Mouse (Mus musculus): Measurements from ENCODE around the gene Eml3. TPM values are rescaled to one million over a fixed set of nuclear protein-coding genes. Genes with fewer than 3 reads are reported as not detected.

Eml3 gene
- polyA plus RNA-seq (2015; fragmentation: Nextera tagmentation; extraction: Ambion mirVana) = 16.0 and 17.2 TPM in 2 replicates

- peak within 1 kb of the TSS; percentile 84 for H3K27ac ChIP-seq (ENCODE audit: low read length)
- peak within 1 kb of the TSS; percentile 87 for H3K4me3 ChIP-seq (ENCODE audit: low read length)
- WGBS = 0% methylated on average over 70 of the region's 74 CpGs
- peak within 1 kb of the TSS; percentile 86 for H3K4me2 ChIP-seq (ENCODE audit: low read depth, low read length)
- peaks cover 16% of the 10 kb centered on the region for H3K4me1 ChIP-seq (ENCODE audit: control insufficient read depth, insufficient read depth, low read length)
- peak within 1 kb of the TSS; percentile 92 for H3K9ac ChIP-seq (ENCODE audit: low read length)
- H3K36me3 ChIP-seq (ENCODE audit: control insufficient read depth, insufficient read depth) = peaks cover 21% of the 10 kb centered on the region
- ATAC-seq (replicated peaks; ENCODE audit: extremely low read depth, insufficient read depth, low FRiP score) = peak; percentile 80
- H3K27me3 ChIP-seq (ENCODE audit: control insufficient read depth, insufficient read depth, low read length) = no peaks in the 10 kb centered on the region
- no peaks in the 10 kb centered on the region for H3K9me3 ChIP-seq (replicated peaks; ENCODE audit: control insufficient read depth, low read length)
Measured at GRCm38 (mm10) chr19:8929224-8930088, at the start of gene Eml3, which contains the start of gene Rom1. TSS of gene Eml3 (plus strand) at chr19:8929552. TSS of gene Rom1 (minus strand) at chr19:8929356.

DNA sequence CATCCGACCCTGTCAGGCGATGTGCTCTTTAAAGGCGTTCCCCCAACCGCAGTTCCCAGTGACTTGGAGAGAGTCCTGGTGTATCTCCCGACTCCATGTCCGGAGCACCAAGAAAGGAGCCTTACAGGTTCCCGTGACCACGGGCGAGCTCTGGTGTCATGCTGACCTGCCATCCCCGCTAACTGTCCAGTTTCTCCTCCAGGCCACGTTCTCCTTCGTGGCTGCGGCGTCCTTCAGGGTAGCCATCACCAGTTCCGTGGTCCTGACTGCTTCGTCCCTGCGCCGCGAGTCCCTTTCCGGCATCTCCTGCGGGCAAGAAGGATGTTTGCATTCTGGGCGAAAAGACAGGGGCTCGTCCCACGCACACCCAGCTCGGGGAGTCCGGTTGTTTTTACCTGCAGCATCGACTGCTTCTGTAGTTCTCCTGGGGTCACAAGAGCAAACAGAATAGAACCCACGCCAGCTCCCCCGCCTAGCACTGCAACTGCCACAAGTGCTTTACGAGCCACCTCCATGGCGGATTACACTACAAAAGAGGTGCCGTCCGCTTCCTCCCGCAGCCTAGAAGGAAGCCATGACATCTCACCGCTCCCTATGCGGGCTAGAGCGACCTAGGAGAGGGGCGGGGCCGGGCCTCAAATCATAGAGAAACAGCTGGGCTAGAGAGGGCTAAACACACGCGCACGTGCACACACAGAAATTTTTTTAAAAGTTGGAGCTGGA lies 48.9 kb upstream of the Eml3 start, which contains the start of gene Uqcc3:
TSS of gene Uqcc3 (minus strand) at position 613 of the 723 bp plus-strand sequence.
- Histone ChIP-seq H3K27me3 (ENCODE audit: control insufficient read depth, insufficient read depth, low read length) (no peaks in the 10 kb centered on the region), H3K4me1 (ENCODE audit: control insufficient read depth, insufficient read depth, low read length) (peaks cover 8% of the 10 kb centered on the region), H3K4me3 (ENCODE audit: low read length) (peak within 1 kb of the TSS; percentile 95), H3K9ac (ENCODE audit: low read length) (peak within 1 kb of the TSS; percentile 93), H3K9me3 (replicated peaks; ENCODE audit: control insufficient read depth, low read length) (no peaks in the 10 kb centered on the region), H3K4me2 (ENCODE audit: low read depth, low read length) (peak within 1 kb of the TSS; percentile 85), H3K36me3 (ENCODE audit: control insufficient read depth, insufficient read depth) (peaks cover 17% of the 10 kb centered on the region), H3K27ac (ENCODE audit: low read length) (peak within 1 kb of the TSS; percentile 92)
- peak; percentile 92 for ATAC-seq (replicated peaks; ENCODE audit: extremely low read depth, insufficient read depth, low FRiP score)
- under 1% methylated on average over 42 of the region's 42 CpGs for WGBS

- Histone ChIP-seq H3K9me3 (replicated peaks; ENCODE audit: control insufficient read depth, low read length) (no peaks in the 10 kb centered on the region), H3K4me3 (ENCODE audit: low read length) (peak overlapping the region; percentile 95), H3K27ac (ENCODE audit: low read length) (peak overlapping the region; percentile 32; the same call in 1 of the 2 replicates), H3K36me3 (ENCODE audit: control insufficient read depth, insufficient read depth) (peaks cover 12% of the 10 kb centered on the region), H3K9ac (ENCODE audit: low read length) (peak overlapping the region; percentile 93), H3K27me3 (ENCODE audit: control insufficient read depth, insufficient read depth, low read length) (no peaks in the 10 kb centered on the region), H3K4me1 (ENCODE audit: control insufficient read depth, insufficient read depth, low read length) (peaks cover 8% of the 10 kb centered on the region), H3K4me2 (ENCODE audit: low read depth, low read length) (peak overlapping the region; percentile 85)
- 14% methylated on average over 3 of the region's 3 CpGs for WGBS
- ATAC-seq (replicated peaks; ENCODE audit: extremely low read depth, insufficient read depth, low FRiP score) = no peak
Measured at GRCm38 (mm10) chr19:8881034-8881392, 48.3 kb upstream of the Eml3 start.

DNA sequence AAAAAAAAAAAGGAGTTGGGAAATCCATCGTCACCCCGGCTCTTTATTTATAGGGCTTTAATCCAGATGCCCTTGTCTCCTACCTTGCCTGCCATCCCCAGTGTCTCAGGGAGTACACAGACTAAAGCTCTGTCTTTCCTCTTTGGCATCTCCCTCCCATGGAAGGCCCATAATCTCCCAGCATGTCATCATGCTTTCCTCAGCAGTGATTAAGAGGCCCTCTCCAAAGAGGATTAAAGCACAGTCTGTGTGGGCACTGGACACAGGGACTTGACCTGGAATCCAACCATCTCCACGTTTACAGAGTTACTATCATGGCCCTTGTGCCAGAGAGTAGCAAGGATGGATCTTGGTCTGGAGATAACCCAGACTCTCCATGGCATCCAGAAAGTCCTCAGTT lies 45.7 kb upstream of the Eml3 start, which contains the start of the genes Lbhd1 and Gm49403:
TSS of gene Lbhd1 (plus strand) at position 117 of the 400 bp plus-strand sequence.
TSS of gene Gm49403 (plus strand) at position 315 of the 400 bp plus-strand sequence.
- no peaks in the 10 kb centered on the region for H3K9me3 ChIP-seq (replicated peaks; ENCODE audit: control insufficient read depth, low read length)
- H3K4me1 ChIP-seq (ENCODE audit: control insufficient read depth, insufficient read depth, low read length) = peaks cover 16% of the 10 kb centered on the region
- H3K36me3 ChIP-seq (ENCODE audit: control insufficient read depth, insufficient read depth) = no peaks in the 10 kb centered on the region
- H3K9ac ChIP-seq (ENCODE audit: low read length) = no peak within 1 kb of the TSS
- H3K27ac ChIP-seq (ENCODE audit: low read length) = no peak within 1 kb of the TSS
- H3K4me2 ChIP-seq (ENCODE audit: low read depth, low read length) = no peak within 1 kb of the TSS
- WGBS = 67% methylated on average over 3 of the region's 3 CpGs
- no peak for ATAC-seq (replicated peaks; ENCODE audit: extremely low read depth, insufficient read depth, low FRiP score)
- no peak within 1 kb of the TSS for H3K4me3 ChIP-seq (ENCODE audit: low read length)
- H3K27me3 ChIP-seq (ENCODE audit: control insufficient read depth, insufficient read depth, low read length) = no peaks in the 10 kb centered on the region

- peaks cover 12% of the 10 kb centered on the region for H3K4me1 ChIP-seq (ENCODE audit: control insufficient read depth, insufficient read depth, low read length)
- H3K36me3 ChIP-seq (ENCODE audit: control insufficient read depth, insufficient read depth) = peaks cover 5% of the 10 kb centered on the region; the same call in 1 of the 2 replicates
- H3K4me3 ChIP-seq (ENCODE audit: low read length) = no peak overlapping the region
- H3K9me3 ChIP-seq (replicated peaks; ENCODE audit: control insufficient read depth, low read length) = no peaks in the 10 kb centered on the region
- H3K4me2 ChIP-seq (ENCODE audit: low read depth, low read length) = peak overlapping the region; percentile 82; the same call in 1 of the 2 replicates
- ATAC-seq (replicated peaks; ENCODE audit: extremely low read depth, insufficient read depth, low FRiP score) = no peak
- no peak overlapping the region for H3K9ac ChIP-seq (ENCODE audit: low read length)
- no peak overlapping the region for H3K27ac ChIP-seq (ENCODE audit: low read length)
- WGBS = 38% methylated on average over 1 of the region's 1 CpGs
- H3K27me3 ChIP-seq (ENCODE audit: control insufficient read depth, insufficient read depth, low read length) = no peaks in the 10 kb centered on the region
Measured at GRCm38 (mm10) chr19:8886916-8887584, 42.3 kb upstream of the Eml3 start.

DNA sequence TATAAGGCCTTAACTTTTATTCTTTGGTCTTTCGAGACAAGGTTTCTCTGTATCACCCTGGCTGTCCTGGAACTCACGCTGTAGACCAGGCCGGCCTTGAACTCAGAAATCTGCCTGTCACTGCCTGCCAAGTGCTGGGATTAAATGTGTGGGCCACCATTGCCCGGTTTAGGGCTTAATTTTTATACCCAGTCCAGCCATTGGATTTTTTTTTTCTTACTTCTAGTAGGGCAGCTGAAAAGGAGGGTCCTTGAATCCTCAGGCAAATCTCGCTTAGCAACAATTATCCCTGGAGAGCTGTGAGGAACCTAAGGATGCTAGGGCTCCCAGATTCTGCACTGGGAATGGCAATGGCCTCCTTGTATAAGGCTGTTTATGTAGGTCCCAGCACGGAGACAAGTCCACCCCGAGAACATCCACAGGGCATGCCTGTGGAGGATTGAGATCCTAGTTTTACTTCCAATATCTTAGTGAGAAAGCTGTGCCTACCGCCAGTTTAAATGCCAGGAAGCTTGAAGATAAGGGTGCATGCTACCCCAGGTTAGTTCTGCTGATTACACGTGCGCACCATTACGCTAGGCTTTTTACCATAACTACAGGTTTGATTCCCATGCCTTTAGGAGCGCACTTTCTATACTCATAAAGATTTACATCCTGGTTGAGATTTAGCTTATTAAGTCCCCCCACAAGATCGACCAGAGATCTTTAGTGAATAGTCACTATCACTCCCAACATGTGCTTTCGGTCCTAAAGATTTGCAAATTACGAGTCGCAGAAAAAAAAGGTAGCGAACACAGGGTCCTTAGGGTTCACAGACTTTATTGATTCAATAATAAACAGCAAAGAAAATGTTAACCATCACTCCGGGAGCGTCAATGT lies 41.5 kb upstream of the Eml3 start:
- peaks cover 15% of the 10 kb centered on the region for H3K4me1 ChIP-seq (ENCODE audit: control insufficient read depth, insufficient read depth, low read length)
- H3K36me3 ChIP-seq (ENCODE audit: control insufficient read depth, insufficient read depth) = peaks cover 5% of the 10 kb centered on the region; the same call in 1 of the 2 replicates
- peak overlapping the region; percentile 86 for H3K9ac ChIP-seq (ENCODE audit: low read length)
- peak overlapping the region; percentile 77 for H3K4me3 ChIP-seq (ENCODE audit: low read length)
- no peak for ATAC-seq (replicated peaks; ENCODE audit: extremely low read depth, insufficient read depth, low FRiP score)
- no peaks in the 10 kb centered on the region for H3K9me3 ChIP-seq (replicated peaks; ENCODE audit: control insufficient read depth, low read length)
- peak overlapping the region; percentile 82 for H3K4me2 ChIP-seq (ENCODE audit: low read depth, low read length)
- H3K27me3 ChIP-seq (ENCODE audit: control insufficient read depth, insufficient read depth, low read length) = no peaks in the 10 kb centered on the region
- 20% methylated on average over 19 of the region's 19 CpGs for WGBS
- H3K27ac ChIP-seq (ENCODE audit: low read length) = peak overlapping the region; percentile 85

- Histone ChIP-seq H3K9ac (ENCODE audit: low read length) (peak within 1 kb of the TSS; percentile 86), H3K4me1 (ENCODE audit: control insufficient read depth, insufficient read depth, low read length) (peaks cover 19% of the 10 kb centered on the region), H3K27ac (ENCODE audit: low read length) (peak within 1 kb of the TSS; percentile 85), H3K36me3 (ENCODE audit: control insufficient read depth, insufficient read depth) (peaks cover 5% of the 10 kb centered on the region; the same call in 1 of the 2 replicates), H3K27me3 (ENCODE audit: control insufficient read depth, insufficient read depth, low read length) (no peaks in the 10 kb centered on the region), H3K4me2 (ENCODE audit: low read depth, low read length) (peak within 1 kb of the TSS; percentile 86), H3K9me3 (replicated peaks; ENCODE audit: control insufficient read depth, low read length) (no peaks in the 10 kb centered on the region), H3K4me3 (ENCODE audit: low read length) (peak within 1 kb of the TSS; percentile 77)
- under 1% methylated on average over 58 of the region's 58 CpGs for WGBS
- ATAC-seq (replicated peaks; ENCODE audit: extremely low read depth, insufficient read depth, low FRiP score) = peak; percentile 95; the same call in 1 of the 2 replicates
Measured at GRCm38 (mm10) chr19:8888511-8889385, 40.6 kb upstream of the Eml3 start, which contains the start of the genes 1810009A15Rik and Gm49416. TSS of gene 1810009A15Rik (plus strand) at chr19:8888853. TSS of gene Gm49416 (plus strand) at chr19:8888926.

All from heart, embryonic 16.5 days (tissue).